In genomic region chr6:135333994-135334651, GRCm38 (mm10) we compare ENCODE assay signal across 9 mouse cellular contexts. TPM values are rescaled to one million over a fixed set of nuclear protein-coding genes. Genes with fewer than 3 reads are reported as not detected.
DNase-seq lines count a peak whose midpoint lies in the region; ATAC-seq lines count a peak whose summit lies in the region.
"Had no signal": no experiment of that assay in that cellular context is flagged by ENCODE, and none has a peak within 500 bp of the region (broad histone marks: within the 10 kb centered on the region; RNA-seq: fewer than 3 reads in every experiment).

No protein-coding gene starts in this region.

- no peak overlapping the region for H3K9ac ChIP-seq in hindbrain, embryonic 16.5 days (ENCODE audit: low read depth, low read length)

- H3K36me3 ChIP-seq in hindbrain, embryonic 16.5 days (ENCODE audit: control insufficient read depth, insufficient read depth, low read length) = no peaks in the 10 kb centered on the region

- peak; percentile 18 for DNase-seq in kidney, adult 11 months
- no peak for DNase-seq in kidney, adult 8-10 months
- DNase-seq in gastrocnemius, adult 8-10 months (ENCODE audit: low spot score in 2 of 2) = peak; percentile 32 to 38
- DNase-seq in mesoderm, embryonic 11.5 days (ENCODE audit: low read depth, low spot score) = peak; percentile 62
- DNase-seq in yolk sac, embryonic 10.5 days (ENCODE audit: low spot score) = no peak
- DNase-seq in spleen, adult 12 weeks (ENCODE audit: low spot score) = no peak

- H3K4me2 ChIP-seq in hindbrain, embryonic 16.5 days (ENCODE audit: low read length) = no peak overlapping the region

- H3K27ac ChIP-seq in hindbrain, embryonic 16.5 days (ENCODE audit: low read depth, low read length) = peak overlapping the region; percentile 9; the same call in 1 of the 2 replicates

- no peak overlapping the region for H3K4me3 ChIP-seq in hindbrain, embryonic 16.5 days (ENCODE audit: low read length)

- no peaks in the 10 kb centered on the region for H3K27me3 ChIP-seq in hindbrain, embryonic 16.5 days (replicated peaks; ENCODE audit: control insufficient read depth, insufficient read depth, low read length)

- H3K4me1 ChIP-seq in hindbrain, embryonic 16.5 days (ENCODE audit: control insufficient read depth, insufficient read depth, low read depth, low read length) = peaks cover 10% of the 10 kb centered on the region

- peak; percentile 84 for ATAC-seq in hindbrain, embryonic 16.5 days
- no peak for ATAC-seq in megakaryocyte, adult 5-6 weeks (ENCODE audit: poor library complexity, severe bottlenecking)

- no peaks in the 10 kb centered on the region for H3K9me3 ChIP-seq in hindbrain, embryonic 16.5 days (ENCODE audit: control insufficient read depth, low read length)

- WGBS in hindbrain, embryonic 16.5 days = 65% methylated on average over 5 of the region's 5 CpGs

RNA-seq across cellular contexts. Expression of gene Pbp2, which starts 23.9 kb away (rescaled TPM):
- not detected for total RNA-seq in gastrocnemius, adult 8-10 months (2022)
- not detected in 2 replicates for polyA plus RNA-seq in hindbrain, embryonic 16.5 days (2015; fragmentation: Nextera tagmentation; extraction: Ambion mirVana)
- not detected in 2 replicates for total RNA-seq in megakaryocyte, adult 5-6 weeks (2015)
- not detected in 2 replicates for total RNA-seq in megakaryocyte, adult 5-6 weeks (2017)
- polyA plus RNA-seq: spleen, adult 2 months had no signal

RNA-seq across cellular contexts. Expression of gene Emp1, which starts 28.2 kb away (rescaled TPM):
- total RNA-seq in gastrocnemius, adult 8-10 months (2022) = 10 to 100 TPM; 12.3 to 26.2 (median 18.0) TPM
- 9.9 and 13.0 TPM in 2 replicates for polyA plus RNA-seq in hindbrain, embryonic 16.5 days (2015; fragmentation: Nextera tagmentation; extraction: Ambion mirVana)
- total RNA-seq in megakaryocyte, adult 5-6 weeks (2015) = 0.80 and 0.83 TPM in 2 replicates
- total RNA-seq in megakaryocyte, adult 5-6 weeks (2017) = 2.2 and 3.0 TPM in 2 replicates

Comparison
In these comparisons a context has a peak if more than half of its experiments do, and no peak if none do; other contexts are left out.
1. DNase-seq: peak in kidney, adult 11 months (single experiment), gastrocnemius, adult 8-10 months (2 of 2) and mesoderm, embryonic 11.5 days (single experiment); none in kidney, adult 8-10 months (0 of 2), yolk sac, embryonic 10.5 days (single experiment) and spleen, adult 12 weeks (single experiment).